Comparison of ENCODE assay signal across 16 mouse cellular contexts in the genomic region with DNA sequence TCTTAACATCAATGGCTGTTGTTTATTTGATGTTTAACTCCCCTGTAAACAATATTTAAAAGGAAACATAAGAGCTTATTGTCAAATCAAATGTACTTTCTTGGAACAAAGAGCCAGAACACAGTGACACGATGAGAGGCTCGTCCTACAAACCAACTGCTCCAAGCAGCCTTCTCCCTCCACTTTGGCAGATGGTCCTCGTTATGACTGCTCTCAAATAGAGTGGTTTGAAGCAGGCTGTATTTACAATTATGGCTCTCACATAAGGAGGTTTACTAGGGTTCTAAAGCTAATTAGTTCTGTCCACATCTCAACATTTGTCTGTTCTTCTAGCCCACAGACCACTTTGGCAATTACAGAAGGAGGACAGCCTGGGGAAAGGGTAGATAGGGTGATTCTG.
DNase-seq lines count a peak whose midpoint lies in the region; ATAC-seq and TF ChIP-seq lines count a peak whose summit lies in the region.
"Had no signal": no experiment of that assay in that cellular context is flagged by ENCODE, and none has a peak within 500 bp of the region (broad histone marks: within the 10 kb centered on the region; RNA-seq: fewer than 3 reads in every experiment).

No protein-coding gene starts in this region.

- WGBS in forebrain, embryonic 13.5 days = 15% methylated on average over 3 of the region's 3 CpGs
- WGBS in forebrain, embryonic 10.5 days = 33% methylated on average over 3 of the region's 3 CpGs
- WGBS in midbrain, postnatal 0 days = 48% methylated on average over 3 of the region's 3 CpGs
- WGBS in midbrain, embryonic 16.5 days = 32% methylated on average over 3 of the region's 3 CpGs

- H3K4me3 ChIP-seq in forebrain, embryonic 13.5 days = no peak overlapping the region
- no peak overlapping the region for H3K4me3 ChIP-seq in forebrain, embryonic 10.5 days
- H3K4me3 ChIP-seq in midbrain, postnatal 0 days (ENCODE audit: low read depth, low read length) = no peak overlapping the region
- H3K4me3 ChIP-seq in midbrain, embryonic 16.5 days (ENCODE audit: low read depth, low read length) = no peak overlapping the region
- H3K4me3 ChIP-seq: gastrocnemius, adult 2 months; kidney, embryonic 15.5 days; liver, embryonic 12.5 days had no signal

- H3K4me2 ChIP-seq in forebrain, embryonic 13.5 days = no peak overlapping the region
- no peak overlapping the region for H3K4me2 ChIP-seq in midbrain, postnatal 0 days (ENCODE audit: low read depth, low read length, poor library complexity, severe bottlenecking)
- no peak overlapping the region for H3K4me2 ChIP-seq in midbrain, embryonic 16.5 days (ENCODE audit: low read length)
- H3K4me2 ChIP-seq: kidney, embryonic 15.5 days; liver, embryonic 12.5 days had no signal

- DNase-seq in forebrain, embryonic 10.5 days (ENCODE audit: extremely low spot score, low spot score) = no peak
- peak; percentile 8 for DNase-seq in midbrain, postnatal 0 days (ENCODE audit: low spot score)
- peak; percentile 43 for DNase-seq in forelimb bud, embryonic 11.5 days (ENCODE audit: low read depth, low spot score)
- DNase-seq in retina, postnatal 1 day = peak; percentile 24
- no peak for DNase-seq in spleen, postnatal 10 days (ENCODE audit: low spot score in 2 of 2)
- no peak for DNase-seq in left cerebral cortex, postnatal 4 days
- DNase-seq: adrenal gland, postnatal 10 days; B cell, adult 2 months; gastrocnemius, adult 2 months; heart, postnatal 14 days; lung, postnatal 10 days; thymus, adult 18-20 months had no signal

- H3K9ac ChIP-seq in forebrain, embryonic 13.5 days = no peak overlapping the region
- no peak overlapping the region for H3K9ac ChIP-seq in midbrain, postnatal 0 days (replicated peaks; ENCODE audit: low read length, poor library complexity, severe bottlenecking)
- H3K9ac ChIP-seq in midbrain, embryonic 16.5 days (ENCODE audit: low read depth, low read length) = no peak overlapping the region
- H3K9ac ChIP-seq: kidney, embryonic 15.5 days; liver, embryonic 12.5 days had no signal

- no peaks in the 10 kb centered on the region for H3K27me3 ChIP-seq in forebrain, embryonic 13.5 days
- no peaks in the 10 kb centered on the region for H3K27me3 ChIP-seq in forebrain, embryonic 10.5 days (ENCODE audit: poor library complexity, severe bottlenecking)
- H3K27me3 ChIP-seq in midbrain, postnatal 0 days (ENCODE audit: insufficient read depth, low read length) = no peaks in the 10 kb centered on the region
- no peaks in the 10 kb centered on the region for H3K27me3 ChIP-seq in midbrain, embryonic 16.5 days (ENCODE audit: control insufficient read depth, insufficient read depth, low read depth, low read length)
- H3K27me3 ChIP-seq: kidney, embryonic 15.5 days; liver, embryonic 12.5 days had no signal

- H3K4me1 ChIP-seq in forebrain, embryonic 13.5 days = no peaks in the 10 kb centered on the region
- no peaks in the 10 kb centered on the region for H3K4me1 ChIP-seq in forebrain, embryonic 10.5 days
- H3K4me1 ChIP-seq in midbrain, postnatal 0 days (ENCODE audit: insufficient read depth, low read length) = no peaks in the 10 kb centered on the region
- H3K4me1 ChIP-seq in midbrain, embryonic 16.5 days (ENCODE audit: control insufficient read depth, insufficient read depth, low read length) = no peaks in the 10 kb centered on the region
- H3K4me1 ChIP-seq: kidney, embryonic 15.5 days; liver, embryonic 12.5 days had no signal

- no peak for TF ChIP-seq CTCF in midbrain, postnatal 0 days (IDR thresholded peaks at IDR 0.05)

- intact Hi-C loops in left cerebral cortex, postnatal 4 days (cut with DNase I) = no loop called here

- no peaks in the 10 kb centered on the region for H3K9me3 ChIP-seq in forebrain, embryonic 13.5 days (replicated peaks)
- H3K9me3 ChIP-seq in forebrain, embryonic 10.5 days = no peaks in the 10 kb centered on the region
- H3K9me3 ChIP-seq in midbrain, postnatal 0 days (ENCODE audit: low read length) = no peaks in the 10 kb centered on the region
- H3K9me3 ChIP-seq in midbrain, embryonic 16.5 days (replicated peaks; ENCODE audit: control insufficient read depth, low read length, poor library complexity, severe bottlenecking) = no peaks in the 10 kb centered on the region
- H3K9me3 ChIP-seq: kidney, embryonic 15.5 days; liver, embryonic 12.5 days had no signal

- no peak overlapping the region for H3K27ac ChIP-seq in forebrain, embryonic 13.5 days
- no peak overlapping the region for H3K27ac ChIP-seq in forebrain, embryonic 10.5 days
- H3K27ac ChIP-seq in midbrain, postnatal 0 days (ENCODE audit: low read depth, low read length) = no peak overlapping the region
- no peak overlapping the region for H3K27ac ChIP-seq in midbrain, embryonic 16.5 days (ENCODE audit: low read length)
- H3K27ac ChIP-seq: gastrocnemius, adult 2 months; kidney, embryonic 15.5 days; liver, embryonic 12.5 days had no signal

- ATAC-seq in forebrain, embryonic 13.5 days = peak; percentile 93
- ATAC-seq in midbrain, postnatal 0 days (ENCODE audit: low FRiP score) = no peak
- no peak for ATAC-seq in midbrain, embryonic 16.5 days
- ATAC-seq: liver, embryonic 12.5 days had no signal

- no peaks in the 10 kb centered on the region for H3K36me3 ChIP-seq in forebrain, embryonic 13.5 days (ENCODE audit: poor library complexity, severe bottlenecking)
- H3K36me3 ChIP-seq in forebrain, embryonic 10.5 days (replicated peaks) = no peaks in the 10 kb centered on the region
- H3K36me3 ChIP-seq in midbrain, postnatal 0 days (ENCODE audit: insufficient read depth, low read length) = no peaks in the 10 kb centered on the region
- H3K36me3 ChIP-seq in midbrain, embryonic 16.5 days (ENCODE audit: control insufficient read depth, insufficient read depth, low read length) = no peaks in the 10 kb centered on the region
- H3K36me3 ChIP-seq: kidney, embryonic 15.5 days; liver, embryonic 12.5 days had no signal

Comparison
In these comparisons a context has a peak if more than half of its experiments do, and no peak if none do; other contexts are left out.
1. DNase-seq: peak in midbrain, postnatal 0 days (single experiment), forelimb bud, embryonic 11.5 days (single experiment) and retina, postnatal 1 day (single experiment); none in forebrain, embryonic 10.5 days (single experiment), spleen, postnatal 10 days (0 of 2) and left cerebral cortex, postnatal 4 days (single experiment).